Mouse (Mus musculus) CH12.LX (cell line): Measurements from ENCODE around the gene Fhl5.

Source experiments
- CTCF ChIP-seq, 2 experiments: IDR thresholded peaks in 1 of 2; conservative IDR thresholded peaks in 1 of 2; 2 replicates each; pipeline ENCODE4 v1.5.1; 2011 to 2012; ENCODE audit warnings: low read depth in 2 of 2, low read length in 2 of 2, improper control_type of control experiment in 1 of 2, inconsistent platforms in 1 of 2, mild to moderate bottlenecking in 1 of 2, moderate library complexity in 1 of 2
- E2F4 ChIP-seq: IDR thresholded peaks from 2 replicates; pipeline ENCODE4 v1.6.1; 2011; ENCODE audit warnings: low read depth, low read length, improper control_type of control experiment; ENCODE audit not compliant: insufficient replicate concordance
- EP300 ChIP-seq: IDR thresholded peaks from 2 replicates; pipeline ENCODE4 v1.6.1; 2011; ENCODE audit warnings: low read length, improper control_type of control experiment
- KAT2A ChIP-seq: IDR thresholded peaks from 2 replicates; pipeline ENCODE4 v1.6.1; 2012; ENCODE audit warnings: low read length, improper control_type of control experiment, inconsistent platforms; ENCODE audit not compliant: insufficient replicate concordance
- MYC ChIP-seq: IDR thresholded peaks from 2 replicates; pipeline ENCODE4 v1.6.1; 2011; ENCODE audit warnings: low read depth, mild to moderate bottlenecking, improper control_type of control experiment, low read length
- POLR2A ChIP-seq: IDR thresholded peaks from 2 replicates; pipeline ENCODE4 v1.6.1; 2011; ENCODE audit warnings: low read depth, mild to moderate bottlenecking, improper control_type of control experiment, low read length
- UBTF ChIP-seq: IDR thresholded peaks from 2 replicates; pipeline ENCODE4 v1.6.1; 2012; ENCODE audit warnings: low read depth, mild to moderate bottlenecking, inconsistent platforms, low read length, improper control_type of control experiment, moderate library complexity
- USF1 ChIP-seq: IDR thresholded peaks from 2 replicates; pipeline ENCODE4 v1.6.1; 2014; ENCODE audit warnings: low read depth, mild to moderate bottlenecking, inconsistent platforms, low read length, improper control_type of control experiment

DNA sequence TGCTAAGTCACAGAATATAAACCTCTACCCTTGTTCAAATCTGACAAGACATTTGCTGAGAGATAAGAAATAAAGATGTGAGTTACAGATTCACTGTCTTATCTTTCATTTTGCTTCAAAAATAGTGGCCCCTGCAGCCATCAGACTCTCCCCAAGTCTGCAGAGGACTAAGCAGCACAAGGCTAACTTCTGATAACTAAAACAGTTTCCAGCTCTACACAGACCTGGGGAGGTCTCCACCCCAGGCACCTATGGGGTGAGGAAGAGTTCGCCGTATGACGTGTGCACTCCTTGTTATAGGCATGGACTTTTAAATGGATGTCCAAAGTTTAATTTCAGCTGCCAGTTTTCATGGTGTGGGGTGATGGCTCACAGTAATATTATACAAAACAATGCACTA, 10.1 kb downstream of the Fhl5 start:
- TF ChIP-seq USF1 (no peak), EP300 (no peak), CTCF (conservative IDR thresholded peaks at IDR 0.05 in 1 of 2, IDR thresholded peaks at IDR 0.05 in 1 of 2; ENCODE audit: low read depth in 2 of 2, low read length in 2 of 2) (no peak), UBTF (no peak), KAT2A (no peak), MYC (no peak), POLR2A (no peak), E2F4 (no peak)
